In genomic region chr2:174599853-174600271, GRCm38 (mm10) we compare ENCODE assay signal across 10 mouse cellular contexts. TPM values are rescaled to one million over a fixed set of nuclear protein-coding genes. Genes with fewer than 3 reads are reported as not detected.
A peak's percentile ranks its signal among the peaks of the same experiment; 100 is the strongest.
DNase-seq lines count a peak whose midpoint lies in the region; ATAC-seq and TF ChIP-seq lines count a peak whose summit lies in the region.
"Had no signal": no experiment of that assay in that cellular context is flagged by ENCODE, and none has a peak within 500 bp of the region (broad histone marks: within the 10 kb centered on the region; RNA-seq: fewer than 3 reads in every experiment).

No protein-coding gene starts in this region.

- no peaks in the 10 kb centered on the region for H3K27me3 ChIP-seq in limb, embryonic 14.5 days (ENCODE audit: control insufficient read depth, insufficient read depth, low read length)
- no peaks in the 10 kb centered on the region for H3K27me3 ChIP-seq in limb, embryonic 10.5 days (ENCODE audit: low read depth, poor library complexity, severe bottlenecking)
- no peaks in the 10 kb centered on the region for H3K27me3 ChIP-seq in embryonic facial prominence, embryonic 12.5 days
- H3K27me3 ChIP-seq in intestine, embryonic 16.5 days (replicated peaks; ENCODE audit: control insufficient read depth, insufficient read depth, low read length) = no peaks in the 10 kb centered on the region
- H3K27me3 ChIP-seq in hindbrain, embryonic 12.5 days = no peaks in the 10 kb centered on the region
- no peaks in the 10 kb centered on the region for H3K27me3 ChIP-seq in neural tube, embryonic 15.5 days (replicated peaks)
- H3K27me3 ChIP-seq: neural tube, embryonic 13.5 days had no signal

- TF ChIP-seq POLR2A in limb, embryonic 14.5 days (IDR thresholded peaks at IDR 0.05; ENCODE audit: borderline replicate concordance, extremely low read depth, insufficient read depth, insufficient read length) = no peak

- no peak overlapping the region for H3K4me3 ChIP-seq in limb, embryonic 14.5 days (replicated peaks; ENCODE audit: low read length)
- H3K4me3 ChIP-seq in limb, embryonic 10.5 days = no peak overlapping the region
- H3K4me3 ChIP-seq in embryonic facial prominence, embryonic 12.5 days = no peak overlapping the region
- H3K4me3 ChIP-seq in intestine, embryonic 16.5 days (ENCODE audit: low read length) = no peak overlapping the region
- no peak overlapping the region for H3K4me3 ChIP-seq in hindbrain, embryonic 12.5 days
- H3K4me3 ChIP-seq in neural tube, embryonic 15.5 days (replicated peaks) = no peak overlapping the region
- H3K4me3 ChIP-seq: neural tube, embryonic 13.5 days had no signal

- DNase-seq in limb, embryonic 14.5 days (ENCODE audit: low spot score) = peak; percentile 15
- no peak for DNase-seq in limb, embryonic 10.5 days (ENCODE audit: low spot score)
- peak; percentile 40 to 57 for DNase-seq in left cerebral cortex, postnatal 10 days (ENCODE audit: extremely low spot score in 1 of 2, low spot score in 2 of 2)
- no peak for DNase-seq in cerebellum, adult 18-20 months

- H3K9ac ChIP-seq in limb, embryonic 14.5 days (ENCODE audit: low read depth, low read length, severe bottlenecking) = no peak overlapping the region
- H3K9ac ChIP-seq in embryonic facial prominence, embryonic 12.5 days = no peak overlapping the region
- H3K9ac ChIP-seq in intestine, embryonic 16.5 days (ENCODE audit: low read depth, low read length) = no peak overlapping the region
- H3K9ac ChIP-seq in hindbrain, embryonic 12.5 days = no peak overlapping the region
- H3K9ac ChIP-seq in neural tube, embryonic 15.5 days (replicated peaks) = no peak overlapping the region
- H3K9ac ChIP-seq: neural tube, embryonic 13.5 days had no signal

- H3K27ac ChIP-seq in limb, embryonic 14.5 days (replicated peaks; ENCODE audit: low read depth, low read length) = no peak overlapping the region
- no peak overlapping the region for H3K27ac ChIP-seq in limb, embryonic 10.5 days
- peak overlapping the region; percentile 72 for H3K27ac ChIP-seq in embryonic facial prominence, embryonic 12.5 days
- no peak overlapping the region for H3K27ac ChIP-seq in intestine, embryonic 16.5 days (ENCODE audit: low read length)
- H3K27ac ChIP-seq in hindbrain, embryonic 12.5 days = no peak overlapping the region
- no peak overlapping the region for H3K27ac ChIP-seq in neural tube, embryonic 15.5 days (replicated peaks)
- H3K27ac ChIP-seq: neural tube, embryonic 13.5 days had no signal

- no peaks in the 10 kb centered on the region for H3K9me3 ChIP-seq in limb, embryonic 14.5 days (ENCODE audit: control insufficient read depth, low read length)
- H3K9me3 ChIP-seq in limb, embryonic 10.5 days (replicated peaks) = no peaks in the 10 kb centered on the region
- no peaks in the 10 kb centered on the region for H3K9me3 ChIP-seq in embryonic facial prominence, embryonic 12.5 days
- H3K9me3 ChIP-seq in intestine, embryonic 16.5 days (ENCODE audit: control insufficient read depth, low read length) = no peaks in the 10 kb centered on the region
- no peaks in the 10 kb centered on the region for H3K9me3 ChIP-seq in hindbrain, embryonic 12.5 days (replicated peaks)
- H3K9me3 ChIP-seq in neural tube, embryonic 15.5 days (replicated peaks) = no peaks in the 10 kb centered on the region
- H3K9me3 ChIP-seq: neural tube, embryonic 13.5 days had no signal

- peaks cover 7% of the 10 kb centered on the region for H3K4me1 ChIP-seq in limb, embryonic 14.5 days (ENCODE audit: control insufficient read depth, insufficient read depth, low read length)
- peaks cover 26% of the 10 kb centered on the region for H3K4me1 ChIP-seq in limb, embryonic 10.5 days
- peaks cover 31% of the 10 kb centered on the region for H3K4me1 ChIP-seq in embryonic facial prominence, embryonic 12.5 days
- H3K4me1 ChIP-seq in intestine, embryonic 16.5 days (ENCODE audit: control insufficient read depth, insufficient read depth, low read length) = no peaks in the 10 kb centered on the region
- H3K4me1 ChIP-seq in hindbrain, embryonic 12.5 days = peaks cover 5% of the 10 kb centered on the region; the same call in 1 of the 2 replicates
- no peaks in the 10 kb centered on the region for H3K4me1 ChIP-seq in neural tube, embryonic 15.5 days
- H3K4me1 ChIP-seq: neural tube, embryonic 13.5 days had no signal

- H3K36me3 ChIP-seq in limb, embryonic 14.5 days (ENCODE audit: control insufficient read depth, insufficient read depth, low read length) = no peaks in the 10 kb centered on the region
- H3K36me3 ChIP-seq in limb, embryonic 10.5 days = no peaks in the 10 kb centered on the region
- H3K36me3 ChIP-seq in embryonic facial prominence, embryonic 12.5 days = no peaks in the 10 kb centered on the region
- H3K36me3 ChIP-seq in intestine, embryonic 16.5 days (ENCODE audit: control insufficient read depth, insufficient read depth, low read length) = no peaks in the 10 kb centered on the region
- no peaks in the 10 kb centered on the region for H3K36me3 ChIP-seq in hindbrain, embryonic 12.5 days
- no peaks in the 10 kb centered on the region for H3K36me3 ChIP-seq in neural tube, embryonic 15.5 days
- H3K36me3 ChIP-seq: G1E; neural tube, embryonic 13.5 days had no signal

- WGBS in limb, embryonic 14.5 days = 57% methylated on average over 9 of the region's 9 CpGs
- 84% methylated on average over 9 of the region's 9 CpGs for WGBS in limb, embryonic 10.5 days
- WGBS in embryonic facial prominence, embryonic 12.5 days = 61% methylated on average over 9 of the region's 9 CpGs
- WGBS in intestine, embryonic 16.5 days = 68% methylated on average over 9 of the region's 9 CpGs
- WGBS in hindbrain, embryonic 12.5 days = 71% methylated on average over 9 of the region's 9 CpGs
- 88% methylated on average over 9 of the region's 9 CpGs for WGBS in neural tube, embryonic 15.5 days

- H3K4me2 ChIP-seq in limb, embryonic 14.5 days (replicated peaks; ENCODE audit: low read depth, low read length, severe bottlenecking) = no peak overlapping the region
- no peak overlapping the region for H3K4me2 ChIP-seq in embryonic facial prominence, embryonic 12.5 days (replicated peaks)
- H3K4me2 ChIP-seq in intestine, embryonic 16.5 days (ENCODE audit: low read depth, low read length) = no peak overlapping the region
- no peak overlapping the region for H3K4me2 ChIP-seq in hindbrain, embryonic 12.5 days (replicated peaks)
- no peak overlapping the region for H3K4me2 ChIP-seq in neural tube, embryonic 15.5 days
- H3K4me2 ChIP-seq: neural tube, embryonic 13.5 days had no signal

- intact Hi-C loops in left cerebral cortex, postnatal 10 days (cut with DNase I) = no loop called here

- ATAC-seq in limb, embryonic 14.5 days (ENCODE audit: low FRiP score, low read depth) = no peak
- no peak for ATAC-seq in embryonic facial prominence, embryonic 12.5 days (ENCODE audit: insufficient number of reproducible peaks, insufficient read depth, low FRiP score, low TSS enrichment)
- ATAC-seq in intestine, embryonic 16.5 days = peak; percentile 32
- no peak for ATAC-seq in hindbrain, embryonic 12.5 days (ENCODE audit: low FRiP score)
- no peak for ATAC-seq in neural tube, embryonic 15.5 days (ENCODE audit: low FRiP score)

RNA-seq across cellular contexts. Expression of gene Zfp831, which starts 43.5 kb away (rescaled TPM):
- 0.04 and 0.08 TPM in 2 replicates for polyA plus RNA-seq in limb, embryonic 14.5 days (2012; rRNA removed)
- polyA plus RNA-seq in limb, embryonic 14.5 days (2014; fragmentation: Nextera tagmentation; extraction: Ambion mirVana) = 0.01 and 0.03 TPM in 2 replicates
- not detected in 2 replicates for polyA plus RNA-seq in limb, embryonic 10.5 days (2016; fragmentation: Nextera tagmentation; extraction: Ambion mirVana)
- polyA plus RNA-seq in embryonic facial prominence, embryonic 12.5 days (2016; fragmentation: Nextera tagmentation; extraction: Ambion mirVana) = not detected in 2 replicates
- polyA plus RNA-seq in intestine, embryonic 16.5 days (2015; fragmentation: Nextera tagmentation; extraction: Ambion mirVana) = 0.01 and 0.04 TPM in 2 replicates
- 1 to 10 TPM; 2.8 to 3.0 TPM for total RNA-seq in left cerebral cortex, postnatal 10 days (2021)
- 0.03 TPM in 1 of 2 replicates, not detected in the other for polyA plus RNA-seq in hindbrain, embryonic 12.5 days (2016; fragmentation: Nextera tagmentation; extraction: Ambion mirVana)
- polyA plus RNA-seq in neural tube, embryonic 15.5 days (2015; fragmentation: Nextera tagmentation; extraction: Ambion mirVana) = 0.01 TPM in 1 of 2 replicates, not detected in the other
- polyA plus RNA-seq: G1E; neural tube, embryonic 13.5 days had no signal

Comparison
In these comparisons a context has a peak if more than half of its experiments do, and no peak if none do; other contexts are left out.
1. DNase-seq: peak in limb, embryonic 14.5 days (single experiment) and left cerebral cortex, postnatal 10 days (2 of 2); none in limb, embryonic 10.5 days (single experiment) and cerebellum, adult 18-20 months (0 of 2).